Mouse (Mus musculus) midbrain, embryonic 12.5 days (tissue): ENCODE results near the gene Emx1. TPM values are rescaled to one million over a fixed set of nuclear protein-coding genes. Genes with fewer than 3 reads are reported as not detected.
"Not testable (repeated sequence)": the region's sequence is repeated elsewhere in the genome, so short reads cannot be mapped to it uniquely, and the experiment has no call there.

ENCODE experiments used
- ATAC-seq: fragments of 200-750 bp; cut with Nextera tagmentation; 2 replicates; pipeline ENCODE4 v1.8.0; 2017; ENCODE audit warnings: low read depth, moderate TSS enrichment, moderate library complexity; ENCODE audit not compliant: low FRiP score
- H3K27ac ChIP-seq: fragments of 300-500 bp; sonication (generic); replicated peaks from 2 replicates; pipeline ENCODE4 v1.5.1; 2016; ENCODE audit warnings: mild to moderate bottlenecking
- H3K27me3 ChIP-seq: fragments of 300-500 bp; sonication (generic); 2 replicates; pipeline ENCODE4 v1.6.1; 2016; ENCODE audit warnings: mild to moderate bottlenecking
- H3K36me3 ChIP-seq: fragments of 300-500 bp; sonication (generic); 2 replicates; pipeline ENCODE4 v1.6.1; 2016
- H3K4me1 ChIP-seq: fragments of 300-500 bp; sonication (generic); 2 replicates; pipeline ENCODE4 v1.6.1; 2016
- H3K4me2 ChIP-seq: fragments of 300-500 bp; sonication (generic); replicated peaks from 2 replicates; pipeline ENCODE4 v1.6.1; 2016; ENCODE audit warnings: mild to moderate bottlenecking, moderate library complexity
- H3K4me3 ChIP-seq: fragments of 300-500 bp; sonication (generic); 2 replicates; pipeline ENCODE4 v1.5.1; 2016; ENCODE audit warnings: mild to moderate bottlenecking
- H3K9ac ChIP-seq: fragments of 300-500 bp; sonication (generic); replicated peaks from 2 replicates; pipeline ENCODE4 v1.6.1; 2016; ENCODE audit warnings: mild to moderate bottlenecking, moderate library complexity
- H3K9me3 ChIP-seq: fragments of 300-500 bp; sonication (generic); 2 replicates; pipeline ENCODE4 v1.6.1; 2016; ENCODE audit warnings: mild to moderate bottlenecking
- WGBS: fragments of 180-500 bp; shearing (Covaris S2); methylation state at CpG from one replicate; pipeline ENCODE4 v1.1.7; 2016; 5-methylcytosine and 5-hydroxymethylcytosine counted together
- polyA plus RNA-seq: library from polyadenylated mRNA; unstranded; fragments of >200 nt; fragmentation: Nextera tagmentation; extraction: Ambion mirVana; gene quantifications from 2 replicates; pipeline ENCODE4 v1.2.1, GENCODE M21; 2016

Emx1 gene
- 3.3 and 7.9 TPM in 2 replicates for polyA plus RNA-seq

GRCm38 (mm10) chr6:85187340-85188211 lies at the start of gene Emx1:
Emx1 (plus strand) TSS chr6:85187438.
- peak within 1 kb of the TSS; percentile 61 for H3K9ac ChIP-seq
- H3K4me2 ChIP-seq = peak within 1 kb of the TSS; percentile 93
- H3K36me3 ChIP-seq = no peaks in the 10 kb centered on the region
- H3K4me1 ChIP-seq = peaks cover 47% of the 10 kb centered on the region
- H3K27ac ChIP-seq = peak within 1 kb of the TSS; percentile 25; the same call in 1 of the 2 replicates
- under 1% methylated on average over 54 of the region's 81 CpGs for WGBS
- ATAC-seq = peak; percentile 76
- no peaks in the 10 kb centered on the region for H3K9me3 ChIP-seq
- H3K27me3 ChIP-seq = peaks cover 89% of the 10 kb centered on the region
- H3K4me3 ChIP-seq = peak within 1 kb of the TSS; percentile 54

GRCm38 (mm10) chr6:85139534-85139933 lies 47.7 kb upstream of the Emx1 start:
- Histone ChIP-seq H3K4me2 (no peak overlapping the region), H3K27me3 (no peaks in the 10 kb centered on the region), H3K9ac (no peak overlapping the region), H3K36me3 (no peaks in the 10 kb centered on the region), H3K27ac (no peak overlapping the region), H3K4me3 (no peak overlapping the region), H3K9me3 (no peaks in the 10 kb centered on the region), H3K4me1 (0 out of 2 replicates have a peak, but pooled peaks cover 3% of the 10 kb centered on the region)
- WGBS = 90% methylated on average over 2 of the region's 2 CpGs
- no peak for ATAC-seq

- not testable (repeated sequence) for H3K4me3 ChIP-seq, H3K27ac ChIP-seq, H3K36me3 ChIP-seq, ATAC-seq, H3K9me3 ChIP-seq, H3K27me3 ChIP-seq, H3K4me1 ChIP-seq, H3K9ac ChIP-seq, H3K4me2 ChIP-seq
- WGBS = 14% methylated on average over 7 of the region's 7 CpGs
These were observed 46.2 kb upstream of the Emx1 start for GRCm38 (mm10) chr6:85141013-85141412.

- 72% methylated on average over 3 of the region's 3 CpGs for WGBS
- Histone ChIP-seq H3K9ac (no peak overlapping the region), H3K4me2 (no peak overlapping the region), H3K9me3 (no peaks in the 10 kb centered on the region), H3K27me3 (no peaks in the 10 kb centered on the region), H3K4me3 (no peak overlapping the region), H3K4me1 (no peaks in the 10 kb centered on the region), H3K27ac (no peak overlapping the region), H3K36me3 (no peaks in the 10 kb centered on the region)
- no peak for ATAC-seq
These were observed 42.8 kb upstream of the Emx1 start for GRCm38 (mm10) chr6:85144466-85144865.

- Histone ChIP-seq H3K9me3 (no peaks in the 10 kb centered on the region), H3K9ac (no peak overlapping the region), H3K4me2 (no peak overlapping the region), H3K36me3 (no peaks in the 10 kb centered on the region), H3K27ac (no peak overlapping the region), H3K4me1 (no peaks in the 10 kb centered on the region), H3K4me3 (no peak overlapping the region), H3K27me3 (peaks cover 2% of the 10 kb centered on the region; the same call in 1 of the 2 replicates)
- no peak for ATAC-seq
- 74% methylated on average over 3 of the region's 3 CpGs for WGBS
These were observed 39.6 kb upstream of the Emx1 start for GRCm38 (mm10) chr6:85147636-85148035.

GRCm38 (mm10) chr6:85150386-85150785 lies 36.9 kb upstream of the Emx1 start:
- Histone ChIP-seq H3K4me3 (no peak overlapping the region), H3K36me3 (no peaks in the 10 kb centered on the region), H3K27me3 (peaks cover 2% of the 10 kb centered on the region; the same call in 1 of the 2 replicates), H3K4me1 (peaks cover 9% of the 10 kb centered on the region), H3K27ac (no peak overlapping the region), H3K9ac (no peak overlapping the region), H3K4me2 (no peak overlapping the region), H3K9me3 (no peaks in the 10 kb centered on the region)
- WGBS = 78% methylated on average over 3 of the region's 3 CpGs
- no peak for ATAC-seq

- peaks cover 2% of the 10 kb centered on the region; the same call in 1 of the 2 replicates for H3K27me3 ChIP-seq
- ATAC-seq = 0 out of 2 replicates have a peak, but pooled peaks have one; percentile 36
- H3K36me3 ChIP-seq = no peaks in the 10 kb centered on the region
- H3K4me1 ChIP-seq = peaks cover 16% of the 10 kb centered on the region
- H3K4me2 ChIP-seq = no peak overlapping the region
- no peak overlapping the region for H3K9ac ChIP-seq
- H3K9me3 ChIP-seq = no peaks in the 10 kb centered on the region
- no peak overlapping the region for H3K4me3 ChIP-seq
- 11% methylated on average over 8 of the region's 9 CpGs for WGBS
- H3K27ac ChIP-seq = no peak overlapping the region
These were observed 33.2 kb upstream of the Emx1 start for GRCm38 (mm10) chr6:85153970-85154540.

- Histone ChIP-seq H3K9me3 (no peaks in the 10 kb centered on the region), H3K27me3 (peaks cover 2% of the 10 kb centered on the region; the same call in 1 of the 2 replicates), H3K27ac (peak overlapping the region; percentile 30; the same call in 1 of the 2 replicates), H3K9ac (peak overlapping the region; percentile 65), H3K4me3 (peak overlapping the region; percentile 50), H3K36me3 (no peaks in the 10 kb centered on the region), H3K4me1 (peaks cover 19% of the 10 kb centered on the region), H3K4me2 (peak overlapping the region; percentile 79)
- under 1% methylated on average over 34 of the region's 34 CpGs for WGBS
- peak; percentile 73 for ATAC-seq
These were observed 32.2 kb upstream of the Emx1 start for GRCm38 (mm10) chr6:85154861-85155528.

- not testable (repeated sequence) for ATAC-seq, H3K4me2 ChIP-seq, H3K27ac ChIP-seq, H3K27me3 ChIP-seq, H3K9ac ChIP-seq, H3K36me3 ChIP-seq, H3K4me3 ChIP-seq, H3K9me3 ChIP-seq
- 89% methylated on average over 2 of the region's 2 CpGs for WGBS
- peaks cover 31% of the 10 kb centered on the region for H3K4me1 ChIP-seq
These were observed 30.7 kb upstream of the Emx1 start for GRCm38 (mm10) chr6:85156551-85156950.

- not testable (repeated sequence) for ATAC-seq, H3K36me3 ChIP-seq
- 77% methylated on average over 4 of the region's 4 CpGs for WGBS
These were observed 29.0 kb upstream of the Emx1 start for GRCm38 (mm10) chr6:85158040-85158804.

GRCm38 (mm10) chr6:85159092-85159760 lies 28.0 kb upstream of the Emx1 start:
- not testable (repeated sequence) for H3K4me2 ChIP-seq, H3K4me3 ChIP-seq, H3K27me3 ChIP-seq, H3K27ac ChIP-seq, H3K9me3 ChIP-seq, H3K9ac ChIP-seq, H3K36me3 ChIP-seq
- 20% methylated on average over 6 of the region's 6 CpGs for WGBS
- 0 out of 2 replicates have a peak, but pooled peaks have one; percentile 39 for ATAC-seq
- H3K4me1 ChIP-seq = peaks cover 44% of the 10 kb centered on the region

More at GRCm38 (mm10) chr6:85158040-85158804, 29.0 kb upstream of the Emx1 start:
- not testable (repeated sequence) for H3K4me3 ChIP-seq, H3K9me3 ChIP-seq, H3K27ac ChIP-seq, H3K27me3 ChIP-seq, H3K9ac ChIP-seq, H3K4me2 ChIP-seq
- H3K4me1 ChIP-seq = peaks cover 37% of the 10 kb centered on the region
